Mouse (Mus musculus) bone marrow, adult 2 months (tissue): Measurements from ENCODE around the gene Cdk15. TPM values are rescaled to one million over a fixed set of nuclear protein-coding genes. Genes with fewer than 3 reads are reported as not detected.

ENCODE experiments used
- H3K27ac ChIP-seq: fragments of 200-500 bp; 2 replicates; pipeline ENCODE4 v1.5.1; 2012; ENCODE audit warnings: low read depth, mild to moderate bottlenecking, control low read depth, inconsistent platforms, low read length; ENCODE audit not compliant: control insufficient read depth, poor library complexity, insufficient read depth
- H3K4me1 ChIP-seq: fragments of 200-500 bp; 2 replicates; pipeline ENCODE4 v1.6.1; 2011; ENCODE audit warnings: low read length; ENCODE audit not compliant: control insufficient read depth, insufficient read depth
- H3K4me3 ChIP-seq: fragments of 200-500 bp; replicated peaks from 2 replicates; pipeline ENCODE3; 2011; ENCODE audit warnings: mild to moderate bottlenecking, low read depth, low read length, control low read depth; ENCODE audit not compliant: control insufficient read depth
- CTCF ChIP-seq: fragments of 200-500 bp; IDR thresholded peaks from 2 replicates; pipeline ENCODE4 v1.5.1; 2011; ENCODE audit warnings: low read length, control low read depth; ENCODE audit not compliant: control insufficient read depth, insufficient read depth
- POLR2A ChIP-seq: fragments of 200-500 bp; IDR thresholded peaks from 2 replicates; pipeline ENCODE4 v1.6.1; 2011; ENCODE audit warnings: low read depth, mild to moderate bottlenecking, control low read depth, low read length, borderline replicate concordance; ENCODE audit not compliant: control insufficient read depth
- WGBS: fragments of 180-500 bp; shearing (Covaris S2); methylation state at CpG from one replicate; pipeline ENCODE4 v1.1.7; 2018; 5-methylcytosine and 5-hydroxymethylcytosine counted together
- polyA plus RNA-seq: library from polyadenylated mRNA; stranded (reverse); fragments of >200 nt; gene quantifications from 2 replicates; pipeline ENCODE4 v1.2.4, GENCODE M21; 2011; ENCODE audit warnings: low replicate concordance; ENCODE audit not compliant: missing spikeins, insufficient read depth, insufficient read length

Cdk15 gene
- polyA plus RNA-seq, 1 experiment = not detected

GRCm38 (mm10) chr1:59394072-59394471, 137.4 kb downstream of the Cdk15 start:
- 66% methylated on average over 4 of the region's 4 CpGs for WGBS
- TF ChIP-seq CTCF (no peak), POLR2A (no peak)
- Histone ChIP-seq H3K4me1 (no peaks in the 10 kb centered on the region), H3K4me3 (no peak overlapping the region), H3K27ac (no peak overlapping the region)

- no peak for TF ChIP-seq CTCF
- no peak for TF ChIP-seq POLR2A
- H3K27ac ChIP-seq = no peak overlapping the region
- H3K4me3 ChIP-seq = no peak overlapping the region
- 75% methylated on average over 6 of the region's 6 CpGs for WGBS
- H3K4me1 ChIP-seq = no peaks in the 10 kb centered on the region
Observed at GRCm38 (mm10) chr1:59394616-59395015, 137.9 kb downstream of the Cdk15 start.

- WGBS = 58% methylated on average over 2 of the region's 2 CpGs
- Histone ChIP-seq H3K27ac (no peak overlapping the region), H3K4me3 (no peak overlapping the region), H3K4me1 (no peaks in the 10 kb centered on the region)
- TF ChIP-seq CTCF = no peak
- no peak for TF ChIP-seq POLR2A
Observed at GRCm38 (mm10) chr1:59395992-59396391, 139.3 kb downstream of the Cdk15 start.

GRCm38 (mm10) chr1:59399554-59400325, 143.0 kb downstream of the Cdk15 start:
- no peak overlapping the region for H3K27ac ChIP-seq
- no peak overlapping the region for H3K4me3 ChIP-seq
- WGBS = 61% methylated on average over 2 of the region's 2 CpGs
- TF ChIP-seq POLR2A = no peak
- H3K4me1 ChIP-seq = no peaks in the 10 kb centered on the region

- no peaks in the 10 kb centered on the region for H3K4me1 ChIP-seq
- no peak overlapping the region for H3K4me3 ChIP-seq
- TF ChIP-seq CTCF (no peak), POLR2A (no peak)
- H3K27ac ChIP-seq = no peak overlapping the region
- 60% methylated on average over 4 of the region's 4 CpGs for WGBS
Observed at GRCm38 (mm10) chr1:59401253-59401652, 144.5 kb downstream of the Cdk15 start.

Other genes with a start within 250 kb of the Cdk15 start
- gene C2cd6, start 162.0 kb upstream of the Cdk15 start, polyA plus RNA-seq = not detected in 2 replicates
- gene Tmem237, start 136.5 kb upstream of the Cdk15 start, polyA plus RNA-seq = 2.3 TPM in 1 of 2 replicates, not detected in the other
- 0.72 and 1.4 TPM in 2 replicates for gene Mpp4, start 93.5 kb upstream of the Cdk15 start, polyA plus RNA-seq
- gene Als2, start 19.7 kb upstream of the Cdk15 start, polyA plus RNA-seq = 2.1 and 8.0 TPM in 2 replicates
- gene Fzd7, start 225.5 kb downstream of the Cdk15 start, polyA plus RNA-seq = 3.3 TPM in 1 of 2 replicates, not detected in the other